8 mouse cellular contexts compared by ENCODE assay signal in the genomic region with DNA sequence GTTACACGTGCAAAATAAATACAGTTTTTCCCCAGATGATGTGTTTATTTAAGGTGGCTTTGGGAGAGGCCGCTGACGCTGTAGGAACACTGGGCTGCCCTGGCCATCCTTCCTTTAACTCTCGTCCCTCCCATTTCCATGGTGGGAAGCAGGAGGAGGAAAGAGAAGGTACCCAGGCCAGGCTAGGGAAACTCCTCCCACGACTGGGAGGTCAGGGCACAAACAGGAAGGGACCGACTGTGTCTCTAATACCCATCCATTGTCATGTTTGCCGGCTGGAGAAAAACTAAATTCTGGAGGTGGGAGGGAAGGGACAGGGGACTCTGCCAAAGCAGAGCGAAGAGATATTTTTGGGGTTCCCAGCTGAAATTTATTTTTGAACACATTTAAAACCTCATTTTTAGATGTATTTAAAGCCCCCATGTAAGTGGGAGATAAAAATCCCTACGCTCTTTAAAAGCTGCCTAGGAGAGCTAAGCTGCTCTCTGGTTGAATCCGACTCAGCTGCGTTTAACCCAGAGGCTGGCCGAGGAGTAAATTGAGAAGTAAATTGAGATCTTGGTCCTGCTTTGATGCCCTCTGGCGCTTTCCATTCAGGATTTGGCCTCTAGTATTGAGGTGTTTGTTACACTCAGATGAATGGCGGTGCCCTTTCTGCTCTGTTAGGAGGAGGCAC.
DNase-seq lines count a peak whose midpoint lies in the region; ATAC-seq and TF ChIP-seq lines count a peak whose summit lies in the region.

No protein-coding gene starts in this region.

- H3K4me3 ChIP-seq in intestine, embryonic 16.5 days (ENCODE audit: low read length): no peak overlapping the region
- H3K4me3 ChIP-seq in intestine, postnatal 0 days (ENCODE audit: low read depth, low read length): no peak overlapping the region
- no peak overlapping the region for H3K4me3 ChIP-seq in hindbrain, embryonic 15.5 days
- H3K4me3 ChIP-seq in midbrain, embryonic 11.5 days (ENCODE audit: low read depth, low read length): no peak overlapping the region

- H3K4me2 ChIP-seq in intestine, embryonic 16.5 days (ENCODE audit: low read depth, low read length): no peak overlapping the region
- H3K4me2 ChIP-seq in intestine, postnatal 0 days (replicated peaks; ENCODE audit: low read depth): no peak overlapping the region
- H3K4me2 ChIP-seq in hindbrain, embryonic 15.5 days: no peak overlapping the region
- H3K4me2 ChIP-seq in midbrain, embryonic 11.5 days: peak overlapping the region; percentile 10; the same call in 1 of the 2 replicates

- no peaks in the 10 kb centered on the region for H3K36me3 ChIP-seq in intestine, embryonic 16.5 days (ENCODE audit: control insufficient read depth, insufficient read depth, low read length)
- H3K36me3 ChIP-seq in intestine, postnatal 0 days (ENCODE audit: control insufficient read depth, insufficient read depth): no peaks in the 10 kb centered on the region; the same call in 1 of the 2 replicates
- H3K36me3 ChIP-seq in hindbrain, embryonic 15.5 days: no peaks in the 10 kb centered on the region
- no peaks in the 10 kb centered on the region for H3K36me3 ChIP-seq in midbrain, embryonic 11.5 days (ENCODE audit: control insufficient read depth, insufficient read depth, low read length)

- 0 out of 2 replicates have a peak, but pooled peaks have one; percentile 38 for ATAC-seq in intestine, embryonic 16.5 days
- ATAC-seq in intestine, postnatal 0 days: no peak
- 0 out of 2 replicates have a peak, but pooled peaks have one; percentile 45 for ATAC-seq in hindbrain, embryonic 15.5 days (ENCODE audit: low FRiP score, low read depth)
- peak; percentile 65; the same call in 1 of the 2 replicates for ATAC-seq in midbrain, embryonic 11.5 days (ENCODE audit: low FRiP score)

- TF ChIP-seq POLR2A in brain, embryonic 14.5 days (IDR thresholded peaks at IDR 0.05; ENCODE audit: borderline replicate concordance, extremely low read depth, insufficient read depth, insufficient read length, poor library complexity, severe bottlenecking): no peak

- peaks cover 3% of the 10 kb centered on the region; the same call in 1 of the 2 replicates for H3K4me1 ChIP-seq in intestine, embryonic 16.5 days (ENCODE audit: control insufficient read depth, insufficient read depth, low read length)
- no peaks in the 10 kb centered on the region for H3K4me1 ChIP-seq in intestine, postnatal 0 days (replicated peaks; ENCODE audit: control insufficient read depth, insufficient read depth, low read length)
- peaks cover 18% of the 10 kb centered on the region for H3K4me1 ChIP-seq in hindbrain, embryonic 15.5 days (replicated peaks)
- H3K4me1 ChIP-seq in midbrain, embryonic 11.5 days (ENCODE audit: control insufficient read depth, insufficient read depth, low read length): peaks cover 14% of the 10 kb centered on the region

- WGBS in intestine, embryonic 16.5 days: 31% methylated on average over 14 of the region's 14 CpGs
- WGBS in intestine, postnatal 0 days: 38% methylated on average over 14 of the region's 14 CpGs
- 23% methylated on average over 14 of the region's 14 CpGs for WGBS in hindbrain, embryonic 15.5 days
- WGBS in midbrain, embryonic 11.5 days: 9% methylated on average over 14 of the region's 14 CpGs

- no peaks in the 10 kb centered on the region; the same call in 1 of the 2 replicates for H3K27me3 ChIP-seq in intestine, embryonic 16.5 days (replicated peaks; ENCODE audit: control insufficient read depth, insufficient read depth, low read length)
- no peaks in the 10 kb centered on the region for H3K27me3 ChIP-seq in intestine, postnatal 0 days (replicated peaks; ENCODE audit: control insufficient read depth, insufficient read depth, low read length)
- H3K27me3 ChIP-seq in hindbrain, embryonic 15.5 days: no peaks in the 10 kb centered on the region
- no peaks in the 10 kb centered on the region for H3K27me3 ChIP-seq in midbrain, embryonic 11.5 days (ENCODE audit: control insufficient read depth, insufficient read depth, low read length)

- peak; percentile 51 for DNase-seq in brain, embryonic 14.5 days (ENCODE audit: low read depth)
- DNase-seq in midbrain, embryonic 11.5 days (ENCODE audit: low spot score, missing footprints): peak; percentile 91
- DNase-seq in cerebellum, adult 9-11 months: no peak
- no peak for DNase-seq in layer of hippocampus, postnatal 14 days (ENCODE audit: low spot score in 2 of 2)
- DNase-seq in cerebellum, postnatal 4 days (ENCODE audit: low spot score in 2 of 2): no peak

- H3K9me3 ChIP-seq in intestine, embryonic 16.5 days (ENCODE audit: control insufficient read depth, low read length): no peaks in the 10 kb centered on the region
- H3K9me3 ChIP-seq in intestine, postnatal 0 days (ENCODE audit: control insufficient read depth): no peaks in the 10 kb centered on the region
- H3K9me3 ChIP-seq in hindbrain, embryonic 15.5 days: no peaks in the 10 kb centered on the region
- no peaks in the 10 kb centered on the region for H3K9me3 ChIP-seq in midbrain, embryonic 11.5 days (ENCODE audit: control insufficient read depth, low read length)

- no peak overlapping the region for H3K9ac ChIP-seq in intestine, embryonic 16.5 days (ENCODE audit: low read depth, low read length)
- no peak overlapping the region for H3K9ac ChIP-seq in intestine, postnatal 0 days (ENCODE audit: low read depth, low read length)
- H3K9ac ChIP-seq in hindbrain, embryonic 15.5 days: no peak overlapping the region
- 0 out of 2 replicates have a peak overlapping the region, but pooled peaks have one; percentile 14 for H3K9ac ChIP-seq in midbrain, embryonic 11.5 days (ENCODE audit: low read length)

- H3K27ac ChIP-seq in intestine, embryonic 16.5 days (ENCODE audit: low read length): no peak overlapping the region
- no peak overlapping the region for H3K27ac ChIP-seq in intestine, postnatal 0 days (ENCODE audit: low read depth, low read length)
- no peak overlapping the region for H3K27ac ChIP-seq in hindbrain, embryonic 15.5 days (replicated peaks)
- no peak overlapping the region for H3K27ac ChIP-seq in midbrain, embryonic 11.5 days (ENCODE audit: low read depth, low read length)

- TF ChIP-seq CTCF in intestine, postnatal 0 days (IDR thresholded peaks at IDR 0.05; ENCODE audit: low read depth): no peak
- no peak for TF ChIP-seq CTCF in brain, embryonic 14.5 days (IDR thresholded peaks at IDR 0.05; ENCODE audit: borderline replicate concordance, extremely low read depth, insufficient read depth, insufficient read length)

Comparison
In these comparisons a context has a peak if more than half of its experiments do, and no peak if none do; other contexts are left out.
1. DNase-seq: peak in brain, embryonic 14.5 days (single experiment) and midbrain, embryonic 11.5 days (single experiment); none in cerebellum, adult 9-11 months (single experiment), layer of hippocampus, postnatal 14 days (0 of 2) and cerebellum, postnatal 4 days (0 of 2).